Mouse (Mus musculus): Measurements from ENCODE around the gene Edf1. TPM values are rescaled to one million over a fixed set of nuclear protein-coding genes. Genes with fewer than 3 reads are reported as not detected.

The Edf1 gene
- 98.0 TPM for total RNA-seq (2023)

DNA sequence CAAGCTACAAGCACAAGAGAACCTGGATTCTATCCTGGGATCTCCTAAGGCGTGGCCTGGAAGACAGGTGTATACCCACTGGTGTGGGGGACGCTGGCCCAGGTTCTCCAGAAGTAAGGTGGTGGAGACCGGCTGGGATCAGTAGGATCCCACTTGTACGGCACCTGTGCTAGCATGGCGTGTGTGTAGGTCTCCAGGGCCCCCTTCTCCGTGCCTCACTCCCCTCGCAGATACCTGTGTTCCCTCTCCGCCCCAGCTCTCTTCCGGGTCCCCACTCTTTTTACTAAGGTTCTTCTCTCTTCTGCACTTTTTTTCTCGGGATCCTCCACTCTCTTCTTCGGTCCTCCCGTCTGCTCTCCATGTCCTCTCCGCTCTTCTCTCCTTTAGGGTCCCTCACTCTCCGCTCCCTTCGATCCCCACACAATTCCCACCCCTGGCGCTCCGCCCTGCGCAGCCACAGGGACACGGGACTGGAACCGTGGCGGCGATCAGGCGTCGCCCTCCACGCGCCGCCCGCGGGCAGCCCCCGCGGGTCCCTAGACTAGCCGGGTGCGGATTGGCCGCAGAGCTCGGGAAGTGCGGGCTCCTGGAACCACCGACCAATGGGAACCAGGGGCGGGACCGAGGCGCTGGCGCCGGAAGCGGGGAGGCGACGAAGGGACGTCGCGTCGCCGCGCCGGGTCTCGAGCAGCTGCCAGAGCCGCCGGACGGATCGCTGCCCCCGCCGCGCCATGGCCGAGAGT is at the start of gene Edf1:
Gene Edf1, plus strand, starts transcription at position 627 of the 743 bp plus-strand sequence.

DNA sequence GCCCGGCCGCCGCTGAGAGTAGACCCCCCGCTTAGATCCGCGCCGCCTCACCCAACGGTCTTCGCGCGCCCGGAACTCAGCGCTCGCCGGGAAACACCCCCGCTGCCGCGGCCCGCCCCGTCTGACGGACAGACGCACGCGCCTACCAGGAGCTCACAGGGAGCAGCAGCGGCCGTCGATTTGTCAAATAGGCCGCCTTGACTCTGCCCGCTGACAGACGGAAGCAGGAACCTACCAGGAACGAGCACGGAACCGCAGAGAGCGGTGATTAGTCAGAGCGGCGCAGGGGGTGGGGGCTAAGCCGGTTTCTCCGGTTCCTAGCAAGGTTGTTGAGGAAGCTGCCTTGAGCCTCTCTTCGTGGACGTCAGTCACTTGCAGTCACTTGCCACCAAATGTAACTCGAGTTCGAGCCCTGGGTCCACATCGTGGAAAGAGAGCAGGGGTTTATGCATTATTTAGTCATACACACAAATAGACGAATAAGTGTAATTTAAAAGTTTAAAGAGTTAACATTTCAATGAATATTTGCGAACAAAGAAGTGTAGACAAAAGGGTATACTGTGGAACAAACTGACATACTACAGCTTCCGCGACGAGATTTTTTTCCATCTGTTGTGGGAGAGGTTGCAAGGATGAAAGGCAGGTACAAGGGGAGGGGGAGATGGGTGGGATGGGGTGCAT is 10.7 kb upstream of the Edf1 start, which contains the start of gene Traf2:
Gene Traf2, minus strand, starts transcription at position 130 of the 681 bp plus-strand sequence.

DNA sequence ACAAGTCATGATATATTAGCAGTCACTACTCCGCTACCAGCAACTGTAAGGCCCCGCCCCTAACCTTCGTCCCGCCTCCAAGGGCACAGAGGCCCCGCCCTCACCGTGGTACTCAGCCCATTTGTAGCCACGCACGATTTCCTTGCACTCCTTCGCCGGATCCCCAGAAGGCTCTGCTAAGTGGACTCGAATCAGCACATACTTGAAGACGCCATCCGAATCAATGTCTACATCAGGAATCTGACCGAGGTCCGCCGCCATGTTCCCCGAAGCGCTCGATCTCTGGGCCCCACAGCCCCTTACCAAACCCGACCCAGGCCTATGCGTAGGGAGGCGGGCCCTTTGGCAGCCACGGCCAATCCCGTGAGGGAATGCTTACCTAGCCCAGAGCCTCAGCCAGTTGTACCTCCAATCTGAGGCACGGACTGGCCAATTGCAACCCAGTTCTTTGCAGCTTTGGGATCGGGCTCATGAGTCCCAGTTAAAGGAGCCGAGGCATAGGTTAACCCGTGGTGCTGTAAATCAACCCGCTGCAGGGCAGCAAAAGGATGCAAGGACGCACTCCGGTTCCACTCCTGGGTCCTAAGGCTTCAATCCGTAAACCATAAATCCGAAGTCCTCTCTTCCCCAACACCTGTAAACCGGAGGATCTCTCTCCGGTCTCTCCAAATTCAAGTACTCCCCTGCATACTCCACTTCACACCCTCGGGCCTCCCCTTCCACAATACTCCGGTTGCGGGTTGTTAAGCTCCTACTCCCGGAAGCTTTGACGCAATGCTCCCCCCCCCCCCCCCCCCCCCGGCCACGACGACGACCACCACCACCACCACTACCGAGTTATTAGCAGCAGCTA is 17.2 kb downstream of the Edf1 start, which contains the start of the genes Mamdc4 and Phpt1:
Gene Mamdc4, minus strand, starts transcription at position 267 of the 853 bp plus-strand sequence.
Gene Phpt1, minus strand, starts transcription at position 646 of the 853 bp plus-strand sequence.

DNA sequence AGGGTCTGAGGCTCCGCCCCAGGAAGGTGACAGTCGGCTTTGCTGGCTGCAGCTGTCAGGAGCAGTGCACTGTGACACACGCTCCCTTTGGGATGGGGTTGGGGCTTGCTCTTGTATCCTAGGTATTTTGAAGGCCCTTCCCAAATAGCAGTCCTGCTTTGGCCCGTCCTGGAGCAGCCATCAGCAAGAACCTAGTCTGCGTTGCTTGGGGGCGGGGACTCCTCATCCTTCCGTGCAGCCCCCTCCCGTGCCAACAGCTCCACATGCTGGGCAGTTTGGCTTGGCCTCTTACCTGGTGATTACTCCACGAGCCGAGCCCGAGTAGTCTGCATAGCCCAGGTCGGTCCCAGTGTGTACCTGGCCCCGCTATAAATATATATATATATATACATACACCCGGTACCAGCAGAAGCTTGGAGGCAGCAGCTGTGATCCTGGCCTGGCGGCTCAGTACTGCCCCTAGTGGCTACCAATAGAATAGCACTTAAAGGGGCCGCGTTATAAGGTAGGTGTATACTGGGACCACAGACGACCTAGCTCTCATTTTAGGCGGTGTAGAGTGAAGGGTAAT is 23.7 kb downstream of the Edf1 start, which contains the start of gene Ajm1:
Gene Ajm1, minus strand, starts transcription at position 464 of the 571 bp plus-strand sequence.

DNA sequence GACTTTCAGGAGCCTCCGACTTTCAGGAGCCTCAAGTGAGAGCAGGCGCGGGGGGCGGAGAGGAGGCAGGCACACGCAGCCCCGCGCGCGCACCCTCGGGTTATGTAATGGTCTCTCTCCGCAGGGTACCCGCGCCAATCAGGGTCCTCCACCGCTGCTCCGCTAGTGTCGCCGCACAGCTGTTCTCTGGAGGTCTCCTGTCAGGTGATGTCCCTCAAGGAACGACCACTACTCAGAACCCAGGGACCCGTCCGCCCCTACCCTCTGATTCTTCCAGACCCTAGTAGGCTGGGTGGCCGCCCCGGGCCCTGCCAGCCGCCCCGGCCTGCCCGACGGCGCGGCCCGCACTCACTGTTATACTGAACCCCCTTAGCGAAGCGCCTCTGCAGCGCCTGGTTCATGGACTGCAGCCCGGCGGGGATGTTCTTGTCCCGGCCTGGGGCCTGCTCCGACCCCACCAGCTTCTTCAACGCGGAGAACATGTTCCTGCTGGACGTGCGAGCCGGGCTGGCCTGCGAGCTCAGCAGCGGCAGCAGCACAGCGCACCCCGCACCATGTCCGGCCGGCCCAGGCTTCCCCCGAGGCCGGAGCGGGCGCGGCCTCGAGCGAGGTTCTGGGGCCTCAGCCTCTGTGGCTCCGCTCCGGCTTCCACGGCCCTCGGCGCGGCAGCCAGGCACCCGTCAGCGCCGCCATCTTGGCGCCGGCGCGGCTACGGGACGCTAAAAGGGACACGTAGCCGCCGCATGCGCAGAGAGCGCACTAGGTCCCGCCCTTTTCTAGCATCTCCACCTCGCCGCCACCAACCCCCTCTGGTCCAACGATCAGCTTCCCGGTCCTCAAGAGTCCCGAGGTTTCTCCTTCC is 50.3 kb downstream of the Edf1 start, which contains the start of gene Rabl6:
Gene Rabl6, minus strand, starts transcription at position 761 of the 862 bp plus-strand sequence.

Other genes starting within 250 kb of the Edf1 start
- not detected for gene Grin1, start 238.7 kb upstream of the Edf1 start, total RNA-seq (2023)
- 44.3 TPM for gene Man1b1, start 225.5 kb upstream of the Edf1 start, total RNA-seq (2023)
- gene Dpp7, start 201.5 kb upstream of the Edf1 start, total RNA-seq (2023) = 16.8 TPM
- gene Uap1l1, start 192.2 kb upstream of the Edf1 start, total RNA-seq (2023) = 5.7 TPM
- 1.1 TPM for gene Sapcd2, start 185.5 kb upstream of the Edf1 start, total RNA-seq (2023)
- not detected for gene Entpd2, start 162.0 kb upstream of the Edf1 start, total RNA-seq (2023)
- gene Npdc1, start 158.5 kb upstream of the Edf1 start, total RNA-seq (2023) = 2.2 TPM
- 0.67 TPM for gene Fut7, start 134.6 kb upstream of the Edf1 start, total RNA-seq (2023)
- 67.3 TPM for gene Abca2, start 129.1 kb upstream of the Edf1 start, total RNA-seq (2023)
- not detected for gene Clic3, start 101.0 kb upstream of the Edf1 start, total RNA-seq (2023)
- gene Paxx, start 96.8 kb upstream of the Edf1 start, total RNA-seq (2023) = 74.0 TPM
- gene Ptgds, start 87.8 kb upstream of the Edf1 start, total RNA-seq (2023) = not detected
- gene Lcn12, start 63.9 kb upstream of the Edf1 start, total RNA-seq (2023) = not detected
- gene Fbxw5, start 57.1 kb upstream of the Edf1 start, total RNA-seq (2023) = 61.4 TPM
- gene C8g, start 56.1 kb upstream of the Edf1 start, total RNA-seq (2023) = 0.50 TPM
- 35.1 TPM for gene Traf2, start 10.9 kb upstream of the Edf1 start, total RNA-seq (2023)
- 2.7 TPM for gene Mamdc4, start 17.0 kb downstream of the Edf1 start, total RNA-seq (2023)
- 25.7 TPM for gene Phpt1, start 17.4 kb downstream of the Edf1 start, total RNA-seq (2023)
- gene Ajm1, start 23.9 kb downstream of the Edf1 start, total RNA-seq (2023) = 0.38 TPM
- gene Rabl6, start 50.7 kb downstream of the Edf1 start, total RNA-seq (2023) = 100 TPM
- not detected for gene Ccdc183, start 59.8 kb downstream of the Edf1 start, total RNA-seq (2023)
- 0.79 TPM for gene Tmem141, start 64.2 kb downstream of the Edf1 start, total RNA-seq (2023)
- gene Fcna, start 70.2 kb downstream of the Edf1 start, total RNA-seq (2023) = 7.5 TPM
- gene Lcn8, start 95.3 kb downstream of the Edf1 start, total RNA-seq (2023) = not detected
- gene Lcn5, start 100.1 kb downstream of the Edf1 start, total RNA-seq (2023) = not detected
- gene Lcn6, start 118.9 kb downstream of the Edf1 start, total RNA-seq (2023) = not detected
- gene Lcn10, start 124.9 kb downstream of the Edf1 start, total RNA-seq (2023) = not detected
- gene Obp2a, start 142.2 kb downstream of the Edf1 start, total RNA-seq (2023) = not detected
- 15.2 TPM for gene Bmyc, start 148.9 kb downstream of the Edf1 start, total RNA-seq (2023)
- not detected for gene Obp2b, start 179.2 kb downstream of the Edf1 start, total RNA-seq (2023)
- not detected for gene Lcn3, start 207.7 kb downstream of the Edf1 start, total RNA-seq (2023)
- not detected for gene Lcn11, start 219.2 kb downstream of the Edf1 start, total RNA-seq (2023)
- not detected for gene Gm13539, start 224.4 kb downstream of the Edf1 start, total RNA-seq (2023)

Measured in CD4-positive naive resting alpha-beta T cell, adult 76 days (primary cell).